Mouse (Mus musculus) induced T-regulatory cell, adult 2 months (primary cell): ENCODE results near the gene Olfr52.
"Not testable (repeated sequence)": the region's sequence is repeated elsewhere in the genome, so short reads cannot be mapped to it uniquely, and the experiment has no call there.

Experiments
- DNase-seq: peaks from one replicate; pipeline ENCODE4 v3.0.0-alpha.2; 2012; ENCODE audit warnings: low read depth

The Olfr52 gene

GRCm38 (mm10) chr2:86185583-86185982 lies at the start of gene Olfr52:
TSS of gene Olfr52 (minus strand) at chr2:86185683.
- DNase-seq, result no peak

- DNase-seq, result no peak
Measured at GRCm38 (mm10) chr2:86231301-86231700, 45.8 kb upstream of the Olfr52 start, which contains the start of gene Olfr1047. TSS of gene Olfr1047 (minus strand) at chr2:86231401.

- DNase-seq, result no peak
Measured at GRCm38 (mm10) chr2:86219214-86219613, 33.7 kb upstream of the Olfr52 start, which contains the start of gene Olfr1046. TSS of gene Olfr1046 (minus strand) at chr2:86219314.

- no peak for DNase-seq
Measured at GRCm38 (mm10) chr2:86202909-86203308, 17.4 kb upstream of the Olfr52 start, which contains the start of gene Olfr1045. TSS of gene Olfr1045 (minus strand) at chr2:86203009.

GRCm38 (mm10) chr2:86195863-86196262 lies 10.4 kb upstream of the Olfr52 start:
- no peak for DNase-seq

GRCm38 (mm10) chr2:86179950-86180349 lies 5.5 kb downstream of the Olfr52 start:
- no peak for DNase-seq

GRCm38 (mm10) chr2:86177720-86178119 lies 7.8 kb downstream of the Olfr52 start, which contains the start of gene Olfr1044:
TSS of gene Olfr1044 (minus strand) at chr2:86177820.
- no peak for DNase-seq

GRCm38 (mm10) chr2:86175422-86175821 lies 10.1 kb downstream of the Olfr52 start:
- not testable (repeated sequence) for DNase-seq

- no peak for DNase-seq
Measured at GRCm38 (mm10) chr2:86167422-86167821, 18.1 kb downstream of the Olfr52 start, which contains the start of gene Olfr1043. TSS of gene Olfr1043 (minus strand) at chr2:86167522.

GRCm38 (mm10) chr2:86161738-86162137 lies 23.7 kb downstream of the Olfr52 start, which contains the start of gene Olfr1042:
TSS of gene Olfr1042 (minus strand) at chr2:86161838.
- no peak for DNase-seq

- no peak for DNase-seq
Measured at GRCm38 (mm10) chr2:86146632-86147031, 38.9 kb downstream of the Olfr52 start, which contains the start of gene Olfr1040. TSS of gene Olfr1040 (minus strand) at chr2:86146732.

- DNase-seq, result no peak
Measured at GRCm38 (mm10) chr2:86135828-86136227, 49.7 kb downstream of the Olfr52 start, which contains the start of gene Olfr1039. TSS of gene Olfr1039 (minus strand) at chr2:86135928.
